Mouse (Mus musculus) kidney, adult 8-10 months (tissue): Measurements from ENCODE around the gene Ccdc194.

Experiments used
- DNase-seq, 2 experiments: peaks; one replicate each; pipeline ENCODE4 v3.0.0; 2022

The Ccdc194 gene

DNA sequence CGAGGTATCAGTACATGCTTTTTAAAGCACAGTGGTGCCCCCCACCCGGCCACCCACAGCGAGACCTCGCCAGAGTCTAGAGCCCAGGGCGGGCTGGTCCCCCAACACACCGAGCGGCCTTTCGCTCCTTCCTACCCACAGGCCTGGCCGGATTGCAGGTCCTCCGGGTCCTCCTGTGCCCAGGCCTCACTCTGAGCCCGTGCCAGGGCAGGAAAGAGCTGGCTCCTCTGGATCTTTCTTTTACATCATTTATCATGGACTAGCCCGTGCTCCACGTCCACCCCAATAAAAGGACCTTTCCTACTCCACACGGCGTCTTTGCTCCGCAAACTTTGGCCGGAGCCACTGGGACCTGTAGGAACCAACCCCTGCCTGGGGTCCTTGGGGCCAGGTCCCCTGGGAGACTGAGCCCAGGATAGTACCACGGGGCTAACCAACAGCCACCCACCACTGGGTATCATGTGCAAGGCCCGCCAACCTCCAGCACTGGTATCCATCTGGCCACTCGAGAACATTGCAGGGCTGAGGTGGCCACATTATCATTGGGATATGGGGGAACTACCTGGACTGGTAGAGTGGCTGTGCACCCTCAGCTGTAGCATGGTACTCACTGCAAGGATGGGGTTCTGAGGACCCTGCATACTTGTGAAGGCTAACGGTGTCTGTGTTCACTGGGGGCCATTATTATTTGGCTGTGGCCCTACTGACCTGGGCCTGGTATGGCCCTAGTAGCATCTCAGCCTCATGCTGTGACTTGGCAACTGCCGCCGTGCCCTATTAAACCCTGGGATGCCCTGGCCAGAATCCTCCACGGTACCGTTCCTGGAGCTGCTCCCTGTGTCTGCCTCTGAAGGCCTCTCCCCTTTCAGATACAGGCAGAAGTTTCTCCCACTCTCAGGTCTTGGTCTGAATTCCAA is 50.5 kb downstream of the Ccdc194 start:
- no peak for DNase-seq

GRCm38 (mm10) chr8:71474344-71474743 is 51.2 kb downstream of the Ccdc194 start:
- DNase-seq, result no peak

DNA sequence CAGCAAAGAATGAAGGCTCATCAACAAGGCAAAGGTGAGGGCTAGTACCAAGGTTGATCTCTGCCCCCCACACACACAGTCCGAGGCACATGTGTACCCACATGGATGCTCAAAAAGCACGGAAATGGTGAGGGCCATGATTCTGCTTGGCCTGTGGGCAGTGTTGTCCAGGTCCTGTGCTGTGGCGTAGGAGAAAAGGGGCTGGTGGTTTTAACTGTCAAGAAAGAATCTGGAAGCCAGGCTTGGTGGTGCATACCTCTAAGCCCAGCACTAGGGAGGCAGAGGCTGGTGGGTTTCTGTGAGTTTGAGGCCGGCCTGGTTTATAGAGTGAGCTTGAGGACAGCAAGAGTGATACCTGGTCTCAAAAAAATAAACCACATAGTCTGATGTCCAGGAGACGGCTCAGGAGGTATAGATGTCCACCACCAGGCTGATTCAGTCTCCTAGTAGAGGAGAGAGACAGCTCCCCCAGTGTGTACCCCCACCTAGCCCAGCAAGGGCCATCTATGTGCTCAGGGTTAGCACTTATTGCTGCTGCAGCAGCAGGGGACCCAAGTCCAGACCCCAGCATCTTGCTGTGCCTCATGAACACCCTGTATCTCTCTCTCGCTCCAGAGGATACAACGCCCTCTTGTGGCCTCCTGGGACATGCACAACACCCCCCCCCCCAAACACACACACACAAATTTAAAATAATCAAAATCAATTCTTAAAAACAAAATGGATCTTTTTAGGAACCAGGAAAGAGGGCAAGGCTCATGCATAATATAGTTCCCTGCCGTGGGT is 52.7 kb downstream of the Ccdc194 start:
- no peak for DNase-seq

DNA sequence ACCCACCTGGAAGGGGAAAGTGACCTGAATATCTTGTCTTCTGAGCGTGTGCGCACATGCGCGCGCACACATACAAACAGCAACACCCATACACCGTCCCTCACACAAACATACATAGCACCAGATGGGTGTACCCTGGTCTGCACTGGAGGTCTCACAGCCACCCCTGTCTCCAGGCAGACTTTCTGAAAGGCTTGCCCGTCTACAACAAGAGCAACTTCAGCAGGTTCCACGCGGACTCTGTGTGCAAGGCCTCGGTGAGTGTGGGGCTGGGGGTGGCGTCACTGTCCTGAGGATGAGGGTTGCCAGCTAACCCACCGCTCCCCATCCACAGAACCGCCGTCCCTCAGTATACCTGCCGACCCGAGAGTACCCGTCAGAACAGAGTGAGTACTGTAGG is 53.6 kb downstream of the Ccdc194 start:
- DNase-seq, result no peak

DNA sequence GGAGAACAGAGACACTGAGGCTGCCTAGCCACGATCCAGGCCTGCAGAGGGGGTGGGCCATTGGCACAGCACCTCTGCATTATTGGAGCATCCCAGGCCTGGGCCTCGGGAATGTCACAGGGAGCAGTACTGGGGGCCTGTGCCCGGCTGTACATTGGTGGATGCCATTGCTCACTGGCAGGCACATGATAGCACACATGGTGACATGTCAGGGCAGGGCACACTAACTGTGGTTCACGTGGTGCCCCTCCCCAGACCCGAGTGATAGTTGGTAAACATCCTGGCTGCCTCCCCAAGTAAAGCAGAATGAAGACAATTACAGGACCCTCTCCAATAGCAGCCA is 54.6 kb downstream of the Ccdc194 start:
- DNase-seq, result no peak

GRCm38 (mm10) chr8:71470146-71470912 is 55.2 kb downstream of the Ccdc194 start:
- no peak for DNase-seq
